Mouse (Mus musculus) cerebellum, adult 11-12 months (tissue): ENCODE measurements at regions not wholly inside any gene's neighbourhood (a gene's known extent, or its start where the extent isn't known, plus 50 kb on each side); places are given as distances from the start of the nearest gene placed in this dataset.

Experiments
- DNase-seq: peaks from one replicate; pipeline ENCODE4 v3.0.0; 2022

DNA sequence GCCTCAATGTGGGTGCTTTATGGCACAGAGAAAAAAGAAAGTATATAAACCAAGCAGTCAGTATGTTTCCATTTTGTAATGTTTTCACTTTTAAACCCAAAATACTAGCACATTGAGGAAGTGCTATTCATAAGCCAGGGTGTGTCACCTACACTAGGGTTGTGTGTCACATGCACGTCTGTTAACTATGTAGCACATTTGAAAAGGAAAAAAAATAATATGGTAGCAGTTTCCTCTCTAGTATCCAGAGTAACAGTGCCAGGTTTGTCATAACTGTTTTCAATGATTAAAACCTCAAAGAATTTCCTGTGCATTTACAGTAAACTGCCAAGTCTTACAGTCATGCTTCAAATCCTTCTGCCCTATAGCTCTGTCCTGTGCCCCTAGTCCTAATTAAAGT lies 424.8 kb downstream of the Tmem161b start:
- no peak for DNase-seq

DNA sequence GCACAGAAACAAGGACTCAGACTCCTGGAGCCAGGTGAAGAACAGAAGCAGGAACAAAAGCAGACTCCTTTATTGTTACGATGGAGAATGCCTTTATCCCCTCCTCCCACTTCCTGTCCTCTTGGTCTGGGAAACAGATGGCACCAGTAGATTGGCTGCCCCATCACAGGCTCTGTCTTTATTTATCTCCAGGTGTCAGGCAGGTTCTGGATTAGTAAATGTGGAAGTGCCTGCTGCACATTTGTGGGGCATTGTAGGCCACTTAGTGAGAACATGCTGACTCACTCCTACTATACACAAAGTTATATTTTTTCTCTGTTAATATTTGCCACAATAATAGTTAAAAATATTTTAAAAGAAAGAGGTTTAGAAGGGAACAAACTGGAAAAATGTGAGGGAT lies 426.0 kb downstream of the Tmem161b start:
- DNase-seq: no peak

DNA sequence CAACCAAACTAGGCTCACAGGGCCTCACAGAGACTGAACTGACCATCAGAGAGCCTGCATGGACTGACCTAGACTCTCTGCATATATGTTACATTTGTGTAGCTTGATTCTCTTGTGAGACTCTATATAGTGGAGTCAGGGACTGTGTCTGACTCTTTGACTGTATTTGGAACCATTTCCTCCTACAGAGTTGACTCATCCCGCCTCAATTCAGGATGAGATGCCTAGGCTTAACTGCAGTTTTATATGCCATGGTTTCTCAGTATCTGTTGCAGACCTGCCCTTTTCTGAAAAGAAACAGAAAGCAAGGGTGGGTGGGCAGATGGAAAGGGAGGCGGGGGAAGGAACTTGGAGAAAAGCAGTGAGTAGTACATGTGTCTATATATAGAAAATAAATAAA lies 441.9 kb downstream of the Tmem161b start:
- DNase-seq: no peak

DNA sequence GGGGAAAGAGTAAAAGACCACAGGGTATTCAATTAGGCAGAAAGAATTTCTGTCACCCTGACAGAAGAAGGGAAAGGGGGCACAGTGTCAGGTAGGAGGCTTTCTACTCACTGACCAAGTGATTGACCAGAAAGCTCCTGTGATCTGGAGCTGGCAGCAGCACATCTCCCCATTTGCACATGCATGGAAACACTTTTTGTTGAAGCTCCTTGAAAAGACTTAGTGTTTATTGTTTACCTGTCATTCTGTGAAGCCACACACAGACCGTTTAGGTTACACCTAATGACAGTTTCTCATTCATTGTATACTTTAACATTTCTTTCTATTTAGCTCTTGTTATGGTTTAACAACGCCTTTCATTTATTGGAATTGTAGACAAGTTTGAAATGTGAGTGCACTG lies 458.9 kb downstream of the Tmem161b start:
- DNase-seq: no peak

GRCm38 (mm10) chr13:84685930-84686329 lies 463.8 kb downstream of the Tmem161b start:
- no peak for DNase-seq

- DNase-seq: no peak
These were observed 471.4 kb downstream of the Tmem161b start for GRCm38 (mm10) chr13:84693462-84693861.

DNA sequence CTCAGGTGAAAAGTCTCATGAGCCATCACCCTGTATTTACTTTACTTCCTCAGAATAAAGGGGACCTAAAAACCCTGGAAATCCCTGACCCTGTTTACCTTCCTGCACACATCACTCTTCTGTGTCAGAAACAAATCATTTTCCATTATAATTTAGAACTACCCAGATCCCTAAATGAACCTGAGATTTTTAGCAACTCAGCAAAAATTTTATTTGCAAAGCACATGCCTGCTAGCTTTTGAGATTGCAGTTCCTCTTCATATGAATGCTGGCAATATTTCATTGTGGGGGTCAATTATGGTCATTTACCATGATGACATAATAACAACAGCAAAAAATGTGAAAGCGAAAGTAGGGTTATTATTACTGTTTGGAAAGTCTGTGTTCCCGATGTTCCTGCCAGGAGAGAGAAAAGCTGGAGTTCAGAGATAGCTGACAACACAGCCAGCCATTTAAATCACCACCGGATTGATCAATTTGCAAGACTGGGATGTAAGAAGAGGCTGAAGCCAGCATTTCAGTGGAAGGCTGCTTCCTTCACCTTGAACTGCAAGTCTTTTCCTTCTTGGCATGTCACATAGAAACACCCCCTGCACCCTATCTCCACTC lies 476.5 kb downstream of the Tmem161b start:
- DNase-seq: no peak

GRCm38 (mm10) chr13:84741231-84741630 lies 448.0 kb upstream of the Ccnh start:
- DNase-seq: no peak

DNA sequence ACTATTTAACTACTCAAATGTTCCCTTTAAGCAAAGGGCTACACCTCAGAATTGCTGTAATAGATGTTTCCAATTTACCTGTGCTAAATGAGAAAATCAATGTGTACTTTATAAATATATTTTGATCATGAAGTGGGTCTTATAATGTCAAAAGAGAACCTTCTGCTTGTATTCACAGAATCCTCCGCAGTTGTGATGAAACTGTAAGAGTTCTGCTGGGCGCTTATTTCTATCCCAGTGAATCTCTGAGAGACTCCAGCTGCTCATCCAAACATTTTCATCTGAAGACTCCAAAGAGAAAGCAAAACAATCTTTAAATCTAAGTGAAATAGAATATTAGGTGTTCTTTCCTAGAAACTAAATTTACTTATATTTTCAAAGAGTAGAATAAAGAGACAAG lies 440.9 kb upstream of the Ccnh start:
- no peak for DNase-seq

GRCm38 (mm10) chr13:84749214-84749613 lies 440.0 kb upstream of the Ccnh start:
- no peak for DNase-seq

DNA sequence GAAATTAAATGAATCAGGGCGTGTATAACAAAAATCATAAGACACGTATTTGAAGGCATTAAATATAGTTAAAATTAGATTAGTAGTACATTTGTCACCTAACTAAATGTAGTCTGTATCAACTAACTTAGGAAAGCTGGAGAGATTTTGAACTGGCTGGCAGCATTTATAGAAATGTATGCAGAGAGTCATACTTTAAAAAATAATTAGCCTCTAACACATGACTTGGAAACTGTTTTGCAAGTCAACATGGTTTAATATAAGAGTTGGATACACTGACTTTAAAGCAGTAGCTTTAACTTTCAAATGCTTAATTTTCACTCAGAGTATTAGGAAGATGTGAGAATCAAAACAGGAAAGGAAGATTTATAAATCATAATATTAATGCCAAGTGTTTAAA lies 439.1 kb upstream of the Ccnh start:
- no peak for DNase-seq

DNA sequence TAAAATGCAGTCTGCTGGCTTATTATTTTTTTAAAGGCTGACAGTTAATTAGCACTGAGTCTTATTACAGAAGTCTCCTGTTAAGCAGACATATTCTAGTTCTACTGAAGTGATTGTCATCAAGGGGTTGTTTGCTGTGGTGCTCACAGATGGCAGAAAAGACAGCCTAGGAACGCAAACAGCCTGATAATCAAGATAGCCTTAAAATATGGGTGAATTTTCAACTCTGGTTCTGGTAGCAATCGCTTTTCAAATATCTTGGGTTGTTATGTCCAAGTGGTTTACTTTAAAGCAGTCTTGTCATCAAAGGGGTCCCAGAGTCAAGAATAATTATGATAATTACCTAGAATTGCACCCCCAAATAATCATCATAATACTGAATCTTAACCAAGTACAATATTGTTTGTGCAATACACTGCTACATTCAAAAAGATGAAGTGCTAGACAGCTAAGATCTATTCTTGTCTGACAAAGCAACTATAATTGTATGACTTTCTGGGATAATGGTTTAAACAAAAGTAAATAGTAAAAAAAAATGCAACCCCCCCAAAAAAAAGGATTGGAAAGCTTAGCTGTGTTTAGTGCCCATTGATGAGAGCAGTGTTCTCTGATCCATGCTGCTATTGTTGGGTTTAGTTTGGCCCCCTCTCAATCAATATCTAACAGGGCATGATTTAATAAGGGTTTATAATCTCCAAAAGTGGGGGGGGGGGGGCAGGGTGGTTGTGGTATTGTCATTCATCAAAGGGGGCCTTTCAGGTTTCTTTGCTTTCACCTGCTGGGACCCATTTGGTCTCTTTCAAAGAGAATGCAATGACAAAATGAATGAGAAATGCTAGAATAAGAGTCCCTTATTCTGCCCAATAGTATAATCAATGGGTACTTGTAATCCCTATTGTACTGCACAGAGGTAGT lies 437.4 kb upstream of the Ccnh start:
- no peak for DNase-seq

DNA sequence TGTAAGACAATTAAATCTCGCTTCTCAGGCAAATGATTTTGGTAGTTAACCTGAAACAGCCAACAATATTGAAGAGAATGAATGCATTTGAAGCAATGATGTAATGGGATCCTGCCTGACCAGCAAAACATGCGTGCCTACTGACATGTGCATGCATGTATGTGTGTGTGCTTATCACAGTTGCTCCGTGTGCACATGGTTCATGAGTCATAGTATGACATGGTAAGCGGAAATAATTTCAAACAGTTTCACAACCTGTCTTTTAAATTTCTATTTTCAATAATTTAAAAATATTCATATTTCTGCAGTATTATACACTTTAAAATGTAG lies 436.8 kb upstream of the Ccnh start:
- DNase-seq: no peak

DNA sequence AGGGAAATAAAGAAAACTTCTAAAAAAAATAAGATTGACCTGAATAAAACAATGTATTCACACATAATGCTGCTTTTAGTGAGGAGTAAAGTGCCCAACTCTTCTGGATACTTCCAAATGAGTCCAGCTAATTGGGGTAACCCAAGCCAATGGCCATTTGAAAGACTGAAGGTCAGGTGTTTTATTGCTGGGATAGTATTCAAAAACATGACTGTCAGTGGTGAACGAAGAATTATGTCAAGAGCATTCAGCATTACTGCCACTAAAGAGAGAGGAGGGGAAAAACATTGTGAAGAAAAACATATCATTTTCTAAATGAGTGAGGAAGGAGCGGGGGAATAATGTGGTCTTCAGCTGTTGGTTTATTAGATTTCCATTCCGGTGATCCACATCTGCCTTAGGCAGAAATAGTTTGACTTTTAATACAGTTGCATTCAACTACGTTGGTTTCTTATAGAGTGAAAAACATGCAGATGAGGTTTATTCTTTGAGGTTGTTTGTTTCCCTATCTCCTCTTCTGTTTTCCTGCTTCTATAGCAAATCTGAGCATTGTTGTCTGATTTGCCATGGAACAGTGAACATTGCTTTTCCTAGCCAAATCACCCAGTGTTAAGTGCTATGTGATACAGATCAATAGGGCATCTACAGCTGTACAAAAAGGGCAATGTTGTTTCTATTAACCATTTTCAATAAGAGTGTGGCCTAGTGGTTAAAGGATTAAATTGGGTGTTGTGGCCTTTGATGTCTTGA lies 435.3 kb upstream of the Ccnh start:
- DNase-seq: no peak

DNA sequence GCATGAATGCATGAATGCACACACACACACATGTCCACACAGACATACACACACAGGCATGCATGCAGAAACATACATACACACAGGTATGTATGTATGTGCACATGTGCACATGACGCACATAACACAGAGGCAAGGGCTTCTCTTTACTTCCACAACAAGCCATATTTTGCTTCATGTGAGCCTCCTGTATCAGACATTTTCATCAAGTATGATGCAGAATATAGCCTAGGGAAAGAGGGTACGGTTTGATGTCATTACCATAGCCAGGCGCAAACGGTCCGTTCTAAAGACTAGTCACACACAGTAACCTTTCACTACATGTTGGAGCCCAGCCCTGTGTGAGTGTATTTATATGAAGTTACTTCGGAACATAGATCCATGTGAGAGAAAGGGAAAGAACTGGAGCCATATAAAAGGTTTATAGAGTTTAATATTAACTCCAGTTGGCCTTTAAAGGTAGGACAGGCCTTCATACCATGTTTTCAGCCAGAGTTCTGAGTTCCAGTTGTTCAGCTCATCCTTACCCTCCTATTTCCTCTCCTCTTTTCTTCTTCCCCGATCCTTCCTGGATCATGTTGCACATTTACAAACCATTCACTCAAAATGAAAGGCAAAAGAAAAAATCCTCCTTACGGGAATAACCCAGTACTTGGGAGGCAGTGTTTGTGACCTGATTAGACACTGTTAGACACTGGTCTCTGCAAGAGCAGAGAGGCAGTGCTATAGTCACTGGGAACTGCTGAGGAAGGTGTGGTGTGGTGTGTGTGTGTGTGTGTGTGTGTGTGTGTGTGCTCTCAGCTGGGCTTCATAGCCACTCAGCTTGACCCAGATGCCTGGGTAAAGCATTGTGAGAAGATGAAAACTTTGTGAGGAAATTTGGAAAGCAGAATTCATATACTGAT lies 434.1 kb upstream of the Ccnh start:
- no peak for DNase-seq

GRCm38 (mm10) chr13:84756796-84757335 lies 432.3 kb upstream of the Ccnh start:
- DNase-seq: no peak

DNA sequence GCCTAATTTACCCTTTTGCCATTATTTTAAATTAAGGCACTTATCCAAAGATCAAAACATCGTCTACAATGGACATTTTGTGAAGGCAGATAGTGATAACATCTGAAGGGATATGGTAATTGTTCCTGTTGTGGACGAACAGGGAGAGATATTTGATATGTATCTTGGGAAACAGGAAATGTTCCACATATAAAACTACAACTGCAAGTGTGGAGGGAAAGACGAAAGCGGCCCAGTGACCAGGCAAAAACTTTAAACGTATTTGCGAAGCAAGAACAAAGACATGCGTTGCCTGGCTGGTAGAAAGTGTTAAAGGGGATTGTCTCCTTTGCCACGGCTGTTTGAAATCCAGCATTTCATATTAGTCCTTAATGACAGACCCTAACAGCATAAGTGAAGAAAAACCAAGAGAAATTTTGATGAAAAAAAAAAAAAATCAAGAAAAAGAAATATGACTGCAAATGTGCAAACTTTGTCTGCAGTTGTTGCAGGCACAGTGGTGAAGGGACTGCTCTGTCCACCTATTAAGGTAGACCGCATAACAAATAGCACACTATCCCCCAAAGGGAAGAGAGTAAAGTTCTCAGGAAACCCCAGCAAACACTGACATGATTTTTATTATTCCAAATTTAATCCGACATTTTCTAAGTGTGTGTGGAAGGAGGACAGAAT lies 431.2 kb upstream of the Ccnh start:
- no peak for DNase-seq

- peak; percentile 93 for DNase-seq
These were observed 430.7 kb upstream of the Ccnh start for GRCm38 (mm10) chr13:84758568-84758900.

DNA sequence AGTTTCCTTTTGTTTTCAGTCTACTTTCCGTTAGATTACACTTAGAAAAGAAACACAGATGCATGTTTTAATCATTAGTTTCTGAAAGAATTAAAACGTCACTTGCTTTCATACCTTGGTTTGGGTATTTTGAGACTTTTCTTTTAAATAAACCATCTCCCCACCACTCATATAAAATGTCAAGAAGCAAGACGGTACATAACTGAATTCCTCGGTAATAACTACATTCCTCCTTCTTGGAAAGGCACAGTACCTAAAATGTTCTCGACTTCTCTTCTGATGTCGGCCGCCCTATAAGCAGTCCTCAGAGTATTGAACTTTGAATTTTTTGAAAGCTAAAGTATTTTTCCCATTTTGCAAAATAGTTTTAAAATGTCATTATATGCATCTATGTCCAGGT lies 430.1 kb upstream of the Ccnh start:
- no peak for DNase-seq

GRCm38 (mm10) chr13:84760471-84760870 lies 428.7 kb upstream of the Ccnh start:
- DNase-seq: no peak

GRCm38 (mm10) chr13:84760978-84761377 lies 428.2 kb upstream of the Ccnh start:
- DNase-seq: no peak

DNA sequence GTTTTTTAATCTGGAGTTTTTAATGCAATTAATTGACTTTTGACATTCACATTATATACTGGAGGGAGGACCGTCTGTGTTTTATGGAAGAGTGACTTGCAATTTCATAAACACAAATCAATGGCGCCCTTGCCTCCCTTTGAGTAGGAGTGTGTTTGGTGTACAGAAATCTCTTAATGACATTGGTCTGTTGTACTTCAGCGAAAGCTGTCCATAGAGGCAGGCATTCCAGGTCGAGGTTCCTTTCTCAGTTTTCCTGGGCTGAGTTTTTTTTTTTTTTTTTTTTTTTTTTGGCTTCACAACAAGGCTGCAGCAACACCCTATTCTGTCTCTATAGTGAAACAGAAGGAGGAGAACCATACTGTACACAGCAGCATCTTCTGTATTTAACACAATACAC lies 427.4 kb upstream of the Ccnh start:
- no peak for DNase-seq
